Mouse (Mus musculus) adrenal gland, adult 8-10 months (tissue): ENCODE measurements around the gene Tas2r139. TPM values are rescaled to one million over a fixed set of nuclear protein-coding genes. Genes with fewer than 3 reads are reported as not detected.
"Not testable (repeated sequence)": the region's sequence is repeated elsewhere in the genome, so short reads cannot be mapped to it uniquely, and the experiment has no call there.

Source experiments
- DNase-seq: peaks from one replicate; pipeline ENCODE4 v3.0.0; 2022
- total RNA-seq, 4 experiments: library from RNA; stranded (reverse); gene quantifications; 2 replicates each; pipeline ENCODE4 v1.2.4; 2022

The Tas2r139 gene
- total RNA-seq = not detected

- DNase-seq = no peak
Observed at GRCm38 (mm10) chr6:42140636-42141035, at the start of gene Tas2r139. Gene Tas2r139, plus strand, starts transcription at chr6:42140936.

- DNase-seq = not testable (repeated sequence)
Observed at GRCm38 (mm10) chr6:42151115-42151514, 10.4 kb downstream of the Tas2r139 start.

- DNase-seq = no peak
Observed at GRCm38 (mm10) chr6:42182462-42182861, 41.7 kb downstream of the Tas2r139 start.

- DNase-seq = no peak
Observed at GRCm38 (mm10) chr6:42186230-42186629, 45.5 kb downstream of the Tas2r139 start.

Other genes starting within 250 kb of the Tas2r139 start
- not detected for gene Sval1, start 189.3 kb upstream of the Tas2r139 start, total RNA-seq
- not detected for gene Sval3, start 172.8 kb upstream of the Tas2r139 start, total RNA-seq
- not detected for gene Sva, start 102.5 kb upstream of the Tas2r139 start, total RNA-seq
- gene Tas2r144, start 74.4 kb downstream of the Tas2r139 start, total RNA-seq = not detected
- gene Gstk1, start 105.0 kb downstream of the Tas2r139 start, total RNA-seq = 100 to 1,000 TPM in 2 of 4 experiments, 10 to 100 TPM in 2; 66.8 to 415 (median 181) TPM
- 1 to 10 TPM in 2 of 4 experiments, under 1 TPM in 1, not detected in 1; 0.27 to 4.7 (median 4.5) TPM for gene Tmem139, start 121.0 kb downstream of the Tas2r139 start, total RNA-seq
- gene Casp2, start 124.0 kb downstream of the Tas2r139 start, total RNA-seq = 10 to 100 TPM; 20.1 to 27.2 (median 26.3) TPM
- gene Clcn1, start 145.7 kb downstream of the Tas2r139 start, total RNA-seq = under 1 TPM in 2 of 4 experiments, not detected in 2; 0.13 to 0.68 TPM
- under 1 TPM; 0.12 to 0.23 (median 0.15) TPM for gene Fam131b, start 183.7 kb downstream of the Tas2r139 start, total RNA-seq
- 100 to 1,000 TPM in 1 of 4 experiments, 10 to 100 TPM in 3; 78.9 to 118 (median 89.4) TPM for gene Zyx, start 208.7 kb downstream of the Tas2r139 start, total RNA-seq
- gene Epha1, start 232.3 kb downstream of the Tas2r139 start, total RNA-seq = 1 to 10 TPM in 2 of 4 experiments, under 1 TPM in 2; 0.46 to 1.6 (median 0.99) TPM